Mouse (Mus musculus): ENCODE data around the gene Lpin2.

The Lpin2 gene

DNA sequence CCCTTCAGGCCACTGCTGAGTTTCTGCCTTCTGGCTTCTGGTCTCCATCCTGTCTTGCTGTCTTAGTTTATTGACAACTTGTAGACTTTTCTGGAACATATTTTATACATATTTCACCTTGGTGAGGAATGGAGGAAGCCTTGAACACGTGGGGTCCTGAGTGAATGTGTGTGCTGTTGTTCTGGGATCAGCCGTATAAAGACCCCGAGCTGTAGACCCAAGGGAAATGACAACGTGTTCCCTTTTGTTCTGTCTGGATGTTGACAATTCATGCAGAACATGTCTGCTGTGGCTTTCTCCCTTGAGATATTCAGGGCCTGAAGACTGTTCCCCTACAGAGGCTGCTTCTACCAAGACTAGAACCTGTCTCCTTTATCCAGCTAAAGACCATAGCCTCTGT is 5.0 kb upstream of the Lpin2 start:
- DNase-seq, result peak in 1 of 2 experiments; percentile 14

GRCm38 (mm10) chr17:71177949-71178348 is 4.4 kb upstream of the Lpin2 start:
- no peak for DNase-seq

- peak in 1 of 2 experiments; percentile 24 for DNase-seq
Observed at GRCm38 (mm10) chr17:71178530-71179181, 3.7 kb upstream of the Lpin2 start.

DNA sequence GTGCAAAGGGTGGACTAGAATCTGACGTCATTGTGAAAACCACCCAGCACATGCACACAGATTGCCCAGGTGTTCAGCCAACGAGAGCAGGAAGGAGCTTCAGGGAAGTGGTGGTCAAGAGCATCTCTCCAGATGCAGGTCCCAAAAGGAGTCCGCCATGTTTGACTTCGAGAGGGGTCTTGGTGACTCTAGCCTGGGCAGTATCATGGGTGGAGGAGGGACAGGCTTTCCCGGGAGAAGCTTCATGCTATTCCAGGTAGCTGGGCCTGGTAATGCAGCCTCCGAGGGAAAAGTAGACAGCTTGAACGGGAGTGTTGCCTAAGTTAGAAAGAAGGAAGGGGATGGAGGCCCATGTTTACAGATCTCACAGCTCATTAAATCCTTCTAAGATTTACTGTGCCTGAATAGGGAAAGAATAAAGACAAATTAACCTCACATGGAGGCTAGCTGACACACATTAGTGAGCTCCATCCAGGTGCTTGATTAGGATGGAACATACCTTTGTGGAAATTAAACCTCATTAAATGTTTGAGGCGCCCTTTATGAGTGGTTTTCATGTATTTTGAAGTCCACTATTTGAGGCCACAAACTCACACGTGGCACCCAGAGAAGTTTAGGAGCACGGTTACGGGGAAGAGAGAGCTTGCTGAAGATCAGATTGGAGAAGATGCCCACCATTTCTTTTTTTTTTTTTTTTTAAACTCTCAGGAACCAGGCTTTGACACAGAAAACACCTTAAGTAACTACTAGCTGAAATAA is 2.6 kb upstream of the Lpin2 start:
- peak in 1 of 2 experiments; percentile 19 for DNase-seq

- no peak for DNase-seq
Observed at GRCm38 (mm10) chr17:71180601-71181000, 1.8 kb upstream of the Lpin2 start.

GRCm38 (mm10) chr17:71182871-71183656 is 704 bp downstream of the Lpin2 start:
- DNase-seq, result peak; percentile 89 to 96

DNA sequence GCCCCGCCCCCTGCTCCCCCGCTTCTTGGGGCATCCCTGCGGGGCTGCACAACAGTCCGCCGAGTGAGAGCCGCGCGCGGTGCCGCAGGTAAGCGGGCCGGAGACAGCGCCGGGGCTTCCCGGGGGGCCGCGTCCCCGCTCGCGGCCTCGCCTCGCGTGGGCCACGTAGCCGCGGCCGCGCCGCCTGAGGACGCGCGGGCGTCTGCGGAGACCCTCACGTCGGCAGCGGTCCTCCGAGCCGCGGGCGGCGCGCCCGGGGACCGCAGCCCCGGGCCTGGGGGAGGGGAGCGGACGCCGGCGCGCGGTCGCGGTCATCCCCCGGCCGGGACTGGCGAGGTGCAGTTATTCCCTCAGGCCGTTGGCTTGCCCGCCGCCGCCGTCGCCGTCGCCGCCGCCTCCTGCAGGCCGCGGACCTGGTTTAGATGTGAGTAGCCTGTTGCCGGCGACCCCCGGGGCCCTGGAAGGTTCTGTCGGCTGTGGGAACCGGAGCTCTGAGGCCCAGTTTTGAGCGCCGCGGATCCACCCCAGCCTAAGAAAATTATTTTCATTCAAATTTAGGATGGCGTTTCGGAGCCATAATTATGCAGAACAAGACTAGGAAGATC is 1.4 kb downstream of the Lpin2 start:
- DNase-seq, result peak in 1 of 2 experiments; percentile 46

- DNase-seq, result peak; percentile 53 to 62
Observed at GRCm38 (mm10) chr17:71184356-71185111, 2.2 kb downstream of the Lpin2 start.

- peak in 1 of 2 experiments; percentile 23 for DNase-seq
Observed at GRCm38 (mm10) chr17:71185368-71185767, 3.0 kb downstream of the Lpin2 start.

- DNase-seq, result peak in 1 of 2 experiments; percentile 36
Observed at GRCm38 (mm10) chr17:71190589-71190988, 8.2 kb downstream of the Lpin2 start.

GRCm38 (mm10) chr17:71191063-71191462 is 8.7 kb downstream of the Lpin2 start:
- DNase-seq, result peak in 1 of 2 experiments; percentile 33

DNA sequence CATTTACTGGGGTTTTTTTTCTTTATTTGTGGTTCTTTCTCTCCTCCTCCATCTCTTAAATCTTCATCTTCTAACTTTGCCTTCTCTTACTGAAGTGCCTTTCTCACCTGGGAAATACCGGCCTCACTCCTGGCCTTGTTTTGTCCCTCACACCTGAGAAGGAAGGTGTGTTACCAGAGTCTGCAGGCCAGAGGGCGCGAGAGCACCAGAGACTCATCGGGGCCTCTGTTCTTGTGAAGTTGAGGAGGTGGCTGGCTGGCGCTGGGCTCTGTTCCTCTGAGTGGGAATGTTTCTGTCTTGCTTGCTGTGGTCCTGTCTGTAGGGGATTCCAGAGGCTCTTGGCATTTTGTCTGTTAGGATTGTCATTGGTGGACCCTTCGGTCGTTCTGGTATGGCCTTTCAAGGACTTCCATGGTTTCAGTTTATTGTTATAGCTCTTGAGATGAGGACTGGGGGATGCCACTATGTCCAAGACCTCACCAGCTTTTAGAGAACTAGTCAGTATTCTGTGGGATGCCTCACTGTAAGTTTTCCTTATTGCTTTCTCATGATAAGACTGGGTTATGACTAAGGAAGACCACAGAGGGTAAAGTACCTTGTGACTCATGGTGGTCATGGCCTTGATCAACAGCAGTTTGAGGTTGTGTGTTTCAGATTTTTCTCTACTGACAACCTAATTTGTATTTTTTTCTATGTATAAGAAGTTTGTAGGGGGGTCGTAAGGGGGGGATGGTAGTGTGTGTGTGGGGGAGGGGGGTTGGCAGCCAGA is 9.5 kb downstream of the Lpin2 start:
- DNase-seq, result peak in 1 of 2 experiments; percentile 19

DNA sequence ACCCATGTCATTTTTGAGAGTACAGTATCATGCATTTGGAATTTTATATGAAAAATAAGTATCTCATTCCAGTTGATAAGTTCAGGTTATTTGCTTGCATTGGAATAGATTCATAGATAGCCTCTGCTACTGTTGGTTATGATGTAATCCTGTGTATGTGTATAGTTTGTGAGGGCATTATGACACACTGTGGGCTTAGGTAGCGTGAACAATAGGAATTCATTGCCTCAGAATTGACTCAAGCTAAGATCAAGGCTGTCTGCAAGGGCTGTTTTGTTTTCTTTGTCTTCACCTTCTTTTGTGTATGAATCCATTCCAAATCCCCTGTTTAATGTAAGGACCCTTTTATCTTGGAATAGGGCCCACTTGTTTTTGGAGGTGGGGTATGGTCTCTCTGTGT is 10.7 kb downstream of the Lpin2 start:
- DNase-seq, result no peak

DNA sequence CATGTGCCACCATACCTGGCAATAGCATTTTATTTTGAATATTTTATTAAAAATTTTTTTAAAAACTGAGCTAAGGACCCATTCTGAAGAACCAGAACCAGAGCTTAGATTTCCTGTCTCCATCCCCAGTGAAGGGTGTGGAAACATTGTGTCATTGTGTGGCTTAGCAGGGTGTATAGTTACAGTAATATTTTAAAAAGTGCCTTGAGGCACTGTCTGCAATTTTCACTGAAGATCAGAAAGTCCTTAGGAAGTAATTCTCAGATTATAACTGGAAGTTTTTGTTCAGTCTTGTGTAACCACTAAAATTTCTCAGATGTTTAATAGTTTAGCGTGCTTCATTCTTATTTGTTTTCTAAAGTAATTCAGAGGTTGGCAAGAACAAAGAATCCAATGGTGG is 11.1 kb downstream of the Lpin2 start:
- DNase-seq, result peak in 1 of 2 experiments; percentile 11

- peak in 1 of 2 experiments; percentile 64 for DNase-seq
Observed at GRCm38 (mm10) chr17:71194906-71195632, 12.7 kb downstream of the Lpin2 start.

DNA sequence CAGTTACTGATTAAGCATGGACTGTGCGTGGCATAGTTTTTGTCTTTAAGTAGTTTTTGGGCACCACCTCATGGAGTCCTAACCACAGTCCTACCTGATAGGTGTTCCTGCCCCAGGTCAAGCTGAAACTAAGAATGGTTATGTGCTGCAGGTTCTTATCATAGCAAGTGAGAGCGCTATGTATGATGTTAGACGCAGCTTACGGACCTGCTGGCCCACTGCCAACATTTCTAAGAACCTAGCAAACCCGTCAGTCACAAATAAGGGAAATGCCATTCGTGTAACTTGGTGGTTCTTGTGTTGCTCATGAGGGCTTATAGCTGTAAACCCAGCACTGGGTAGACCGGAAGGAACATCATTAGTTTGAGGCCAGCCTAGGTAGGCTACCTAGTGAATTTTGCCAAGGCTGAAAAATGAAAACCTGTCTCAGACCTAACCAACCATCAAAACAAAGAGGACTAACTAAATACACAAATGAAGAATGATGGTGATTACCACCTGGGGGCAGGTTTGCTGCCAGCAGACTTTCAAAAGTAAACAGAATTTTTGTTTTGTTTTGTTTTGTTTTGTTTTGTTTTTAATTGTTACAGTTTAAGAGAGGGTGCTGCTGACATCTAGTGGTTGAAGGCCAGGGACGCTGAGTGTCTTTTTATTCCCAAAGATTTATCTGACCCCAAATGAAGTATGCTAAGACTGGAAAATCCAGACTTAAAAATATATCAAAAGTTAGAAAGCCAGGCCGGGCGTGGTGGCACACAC is 13.5 kb downstream of the Lpin2 start:
- peak; percentile 59 to 69 for DNase-seq

DNA sequence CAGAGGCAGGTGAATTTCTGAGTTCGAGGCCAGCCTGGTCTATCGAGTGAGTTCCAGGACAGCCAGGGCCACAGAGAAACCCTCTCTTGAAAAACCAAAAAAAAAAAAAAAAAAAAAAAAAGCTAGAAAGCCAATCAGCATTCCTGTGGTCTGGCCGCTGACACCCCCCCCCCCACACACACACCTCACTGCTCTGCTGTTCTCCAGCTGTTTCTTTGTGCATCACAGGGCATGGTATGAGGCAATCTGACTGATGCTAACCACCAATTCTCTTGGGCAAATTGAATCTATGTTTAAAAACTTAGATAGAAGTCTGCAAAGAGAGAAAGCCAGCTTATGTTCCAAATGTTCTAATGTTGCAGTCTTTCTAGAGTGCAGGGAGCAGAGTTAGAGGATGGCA is 14.1 kb downstream of the Lpin2 start:
- DNase-seq, result no peak

DNA sequence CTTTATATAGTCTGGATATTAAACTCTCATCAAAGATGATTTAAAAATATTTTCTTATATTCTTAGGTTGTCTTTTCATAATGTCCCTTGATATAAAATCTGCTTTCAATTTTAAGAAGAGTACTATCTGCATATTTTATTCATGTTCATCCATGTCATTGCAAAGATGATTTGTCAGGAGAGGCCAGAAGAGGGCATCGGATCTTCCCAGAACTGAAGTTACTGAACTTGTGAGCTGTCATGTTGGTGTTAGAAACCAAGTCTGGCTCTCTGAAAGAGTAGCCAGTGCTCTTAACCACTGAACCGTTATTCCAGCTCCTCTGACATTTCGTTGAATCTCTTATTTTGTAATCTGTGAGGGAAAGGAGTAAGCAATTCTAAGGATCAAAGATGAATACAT is 17.0 kb downstream of the Lpin2 start:
- DNase-seq, result no peak

GRCm38 (mm10) chr17:71202136-71202535 is 19.8 kb downstream of the Lpin2 start:
- DNase-seq, result peak; percentile 56 to 87
